Mouse (Mus musculus): ENCODE measurements around the gene Hoxc5.

The Hoxc5 gene

DNA sequence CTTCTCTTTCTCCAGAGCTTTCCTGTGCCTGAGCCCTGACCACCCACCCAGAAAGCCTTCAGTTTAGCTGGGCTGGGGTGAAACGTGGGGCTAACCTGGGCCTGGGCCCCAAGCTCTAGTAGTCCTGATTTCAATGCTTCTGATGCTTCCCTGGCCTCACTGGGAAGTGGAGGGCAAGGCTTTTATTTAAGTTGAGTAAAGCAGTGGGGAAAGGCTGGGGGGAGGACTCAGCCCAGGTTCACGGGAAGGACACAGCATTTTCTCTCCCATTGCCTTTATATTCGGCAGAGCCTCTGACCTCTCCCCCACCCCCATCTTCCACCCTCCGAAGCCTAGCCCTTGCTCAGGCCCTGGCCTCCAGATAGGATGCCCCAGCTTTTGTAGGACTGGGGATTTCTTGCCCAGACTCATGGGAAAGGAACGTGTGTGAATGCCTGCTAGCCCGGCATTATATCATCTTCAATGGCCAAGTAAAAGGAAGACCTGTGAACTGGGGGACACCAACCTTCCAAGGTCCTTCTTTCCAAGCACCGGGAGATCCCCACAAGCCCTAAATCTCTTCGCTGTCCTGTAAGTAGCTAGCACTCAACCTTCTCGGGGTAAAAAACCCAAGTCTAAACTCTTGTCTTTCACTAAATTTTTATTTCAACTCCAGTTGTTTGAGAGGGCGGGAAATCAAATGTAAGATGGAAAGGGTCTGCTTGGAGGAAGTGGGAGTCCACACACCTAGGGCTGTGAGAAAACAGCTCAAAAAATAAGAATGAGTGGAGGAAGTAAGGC lies 71.6 kb downstream of the Hoxc5 start:
- DNase-seq (ENCODE audit: low read depth, low spot score) = peak; percentile 74

DNA sequence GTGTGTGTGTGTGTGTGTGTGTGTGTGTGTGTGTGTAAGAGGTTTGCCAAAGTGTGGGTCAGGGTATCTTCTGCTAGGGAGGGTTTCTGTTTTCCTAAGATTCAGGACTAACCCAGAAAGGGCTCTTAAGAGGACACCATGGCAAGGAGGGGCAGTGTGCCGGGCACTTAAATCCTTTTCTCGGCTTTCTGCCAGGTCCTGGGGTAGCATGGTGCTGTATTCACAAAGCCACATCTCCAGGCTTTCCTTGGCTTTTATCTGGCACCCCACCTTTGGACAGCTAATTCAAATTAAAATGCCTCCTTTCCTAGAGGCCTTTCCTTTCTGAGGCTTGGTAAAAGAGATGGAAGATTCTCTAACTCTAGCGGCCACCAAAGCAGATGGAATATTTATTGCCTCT lies 72.4 kb downstream of the Hoxc5 start:
- DNase-seq (ENCODE audit: low read depth, low spot score) = no peak

- no peak for DNase-seq (ENCODE audit: low read depth, low spot score)
These were observed 73.4 kb downstream of the Hoxc5 start for GRCm38 (mm10) chr15:103040601-103041000.

- no peak for DNase-seq (ENCODE audit: low read depth, low spot score)
These were observed 74.4 kb downstream of the Hoxc5 start for GRCm38 (mm10) chr15:103041613-103042012.

GRCm38 (mm10) chr15:103042209-103042608 lies 75.0 kb downstream of the Hoxc5 start:
- DNase-seq (ENCODE audit: low read depth, low spot score) = no peak

- no peak for DNase-seq (ENCODE audit: low read depth, low spot score)
These were observed 84.4 kb downstream of the Hoxc5 start for GRCm38 (mm10) chr15:103051670-103052069.

GRCm38 (mm10) chr15:103053210-103053609 lies 86.0 kb downstream of the Hoxc5 start:
- no peak for DNase-seq (ENCODE audit: low read depth, low spot score)

DNA sequence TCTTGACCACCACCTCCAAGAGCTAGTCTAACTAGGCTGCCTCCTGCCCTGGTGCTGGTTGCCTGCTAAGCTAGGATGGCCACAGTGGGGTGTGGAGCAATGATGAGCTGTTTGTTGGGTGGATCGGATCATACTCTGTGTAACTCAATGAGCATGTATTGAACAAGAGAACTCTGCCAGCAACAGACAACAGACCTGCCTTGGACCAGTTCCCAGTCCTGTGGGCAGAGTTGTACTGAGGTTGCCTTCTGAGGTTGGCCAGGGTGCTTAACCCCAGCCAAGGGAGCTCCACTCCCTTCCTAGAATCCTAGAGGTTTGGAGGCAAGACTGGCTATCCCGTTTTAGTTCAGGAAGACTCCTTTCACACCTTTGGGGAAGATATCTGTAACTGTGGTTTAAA lies 89.2 kb downstream of the Hoxc5 start:
- no peak for DNase-seq (ENCODE audit: low read depth, low spot score)

DNA sequence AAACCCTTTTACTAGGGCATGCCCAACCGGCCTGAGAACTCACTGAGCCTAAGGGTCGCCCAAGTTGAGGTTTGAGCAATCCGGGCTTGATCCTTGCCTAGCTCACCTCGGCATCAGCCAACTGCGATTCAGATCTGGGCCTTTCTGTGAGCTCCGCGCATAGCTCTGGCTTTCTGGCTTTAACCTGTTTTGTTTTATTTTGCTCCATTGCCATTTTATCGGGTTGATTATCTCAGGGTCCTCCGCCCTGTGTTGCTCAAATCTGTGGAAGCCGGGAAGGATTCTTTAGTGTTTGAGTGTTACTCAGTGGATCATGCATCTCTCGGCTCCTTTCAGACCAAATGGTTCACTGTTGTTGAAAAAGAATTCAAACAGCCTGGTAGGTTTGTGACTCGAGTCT lies 91.5 kb downstream of the Hoxc5 start:
- no peak for DNase-seq (ENCODE audit: low read depth, low spot score)

DNA sequence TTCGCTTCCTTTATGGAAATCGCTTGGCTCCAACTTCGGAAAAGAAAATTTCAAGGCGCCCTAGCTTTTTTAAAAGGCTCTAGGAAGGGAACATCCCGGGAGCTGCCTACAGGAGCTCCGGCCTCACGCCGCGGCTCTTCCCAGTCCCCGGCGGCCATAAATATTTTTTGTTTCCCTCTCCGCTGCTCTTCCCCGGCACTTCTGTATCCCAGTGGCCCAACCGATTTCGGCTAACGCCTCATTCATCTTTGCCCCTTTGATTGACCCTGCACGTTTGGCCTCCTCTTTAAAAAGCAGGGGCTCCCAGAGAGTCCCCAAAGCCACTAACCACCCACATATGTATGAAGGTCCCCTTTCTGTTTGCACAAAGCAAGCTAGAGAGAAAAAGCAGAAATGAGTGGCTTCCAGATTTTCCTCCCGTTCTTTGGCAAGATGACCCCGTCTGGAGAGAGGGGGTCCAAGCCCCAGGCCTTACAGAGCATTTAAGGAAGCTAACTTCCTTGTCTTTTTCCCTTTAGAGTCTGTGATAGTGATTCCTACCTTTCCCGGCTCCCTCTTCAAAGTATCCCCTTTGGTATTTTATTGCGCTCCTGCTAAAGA lies 92.2 kb downstream of the Hoxc5 start:
- DNase-seq (ENCODE audit: low read depth, low spot score) = no peak

GRCm38 (mm10) chr15:103060021-103060340 lies 92.7 kb downstream of the Hoxc5 start:
- no peak for DNase-seq (ENCODE audit: low read depth, low spot score)

DNA sequence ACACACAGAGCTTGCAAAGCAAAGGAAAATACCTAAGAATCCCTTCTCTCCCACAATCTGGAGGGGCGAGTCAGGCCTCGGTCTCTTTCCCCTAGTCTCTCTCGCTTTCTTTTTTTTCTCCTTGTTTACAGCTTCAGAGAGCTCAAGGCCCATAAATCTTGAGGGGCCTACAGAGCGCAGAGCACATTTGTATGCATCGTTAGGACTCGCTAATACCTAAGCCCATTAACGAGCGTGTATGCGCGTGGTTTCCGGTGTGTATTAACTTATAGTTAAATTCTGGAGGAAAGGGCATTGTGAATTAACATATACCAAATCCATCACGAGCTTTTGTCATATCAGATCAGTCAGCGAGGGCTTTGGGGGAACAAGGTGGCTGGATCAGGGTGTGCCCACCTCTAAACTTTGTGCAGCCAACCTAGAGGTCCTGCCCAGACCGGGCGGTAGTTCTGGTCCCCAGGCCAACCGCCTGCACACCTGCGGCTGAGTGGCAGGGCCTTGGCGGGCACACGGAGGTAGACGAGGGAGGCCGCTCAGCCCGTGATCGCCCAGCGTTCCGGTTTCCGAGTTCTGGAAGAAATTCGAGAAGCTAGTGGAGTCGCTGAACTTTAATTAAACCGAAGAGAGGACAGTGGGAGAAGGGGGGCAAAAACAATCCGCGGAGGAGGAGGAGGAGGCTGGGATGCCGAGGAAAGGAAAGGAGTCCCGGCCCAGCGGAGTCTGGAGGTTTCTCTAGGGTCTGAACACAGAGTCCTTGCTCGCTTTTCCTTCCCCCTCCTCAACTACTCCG lies 93.3 kb downstream of the Hoxc5 start:
- DNase-seq (ENCODE audit: low read depth, low spot score) = peak; percentile 77

DNA sequence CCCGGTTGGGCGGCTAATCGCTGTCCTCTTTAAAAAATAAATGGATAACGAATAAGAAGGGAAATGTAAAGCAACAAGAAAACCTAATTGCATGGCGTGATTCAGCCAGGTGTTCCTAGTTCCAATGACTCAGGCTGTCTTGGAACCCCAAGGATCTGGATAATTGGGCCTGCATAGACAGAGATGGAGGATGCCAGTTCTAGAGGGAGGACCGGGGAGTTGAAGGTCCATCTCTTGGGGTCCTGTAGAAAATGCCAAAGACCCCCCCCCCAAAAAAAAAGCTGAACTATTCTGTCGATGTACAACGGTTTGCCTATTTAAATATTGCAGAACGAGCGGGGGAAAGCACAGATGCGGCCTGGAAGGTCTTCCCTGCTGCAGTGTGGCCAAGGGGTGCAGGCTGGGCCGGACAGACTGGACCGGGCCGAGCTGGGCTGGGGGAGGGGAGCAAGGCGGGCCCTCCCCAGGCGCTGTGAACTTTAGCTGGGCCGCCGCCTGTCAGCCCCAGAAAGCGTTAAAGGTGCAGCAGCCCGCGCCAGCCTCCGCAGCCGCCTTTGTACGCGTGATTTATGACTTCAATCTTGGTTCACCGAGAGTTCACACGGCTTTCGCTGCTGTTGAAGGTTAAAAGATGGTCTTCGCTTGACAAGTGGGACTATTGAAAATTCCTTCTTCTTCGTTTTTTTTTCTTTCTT lies 94.0 kb downstream of the Hoxc5 start:
- peak; percentile 93 for DNase-seq (ENCODE audit: low read depth, low spot score)

- DNase-seq (ENCODE audit: low read depth, low spot score) = no peak
These were observed 94.7 kb downstream of the Hoxc5 start for GRCm38 (mm10) chr15:103061988-103062387.

- DNase-seq (ENCODE audit: low read depth, low spot score) = peak; percentile 89
These were observed 98.4 kb downstream of the Hoxc5 start for GRCm38 (mm10) chr15:103065642-103066041.

All from mesoderm, embryonic 11.5 days (tissue).